Mouse (Mus musculus): Measurements from ENCODE around the gene Cdkal1. TPM values are rescaled to one million over a fixed set of nuclear protein-coding genes. Genes with fewer than 3 reads are reported as not detected.

The Cdkal1 gene
- total RNA-seq, 2 experiments from 2014 or later = 12.4 to 46.7 TPM

GRCm38 (mm10) chr13:29528344-29528743, 327.1 kb downstream of the Cdkal1 start:
- no peak for ATAC-seq (ENCODE audit: poor library complexity, severe bottlenecking)

DNA sequence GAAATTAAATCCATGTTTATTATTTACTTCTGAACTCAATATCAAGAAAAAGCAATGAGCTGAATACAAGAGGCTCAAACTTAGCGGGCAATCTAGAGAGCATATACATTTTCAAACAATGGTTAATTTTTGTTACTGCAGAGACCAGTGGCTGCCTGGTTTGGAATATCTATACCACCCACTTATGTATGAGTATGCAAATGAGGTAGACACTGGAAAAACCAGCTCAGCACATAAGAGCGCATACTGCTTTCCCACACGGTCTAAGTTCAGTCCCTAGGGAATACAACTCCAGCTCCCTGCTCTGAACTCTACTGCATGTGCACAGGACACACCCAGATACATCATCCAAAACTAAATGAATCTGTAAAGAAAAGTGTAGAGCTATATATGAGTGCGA, 334.2 kb downstream of the Cdkal1 start:
- ATAC-seq (ENCODE audit: poor library complexity, severe bottlenecking) = no peak

DNA sequence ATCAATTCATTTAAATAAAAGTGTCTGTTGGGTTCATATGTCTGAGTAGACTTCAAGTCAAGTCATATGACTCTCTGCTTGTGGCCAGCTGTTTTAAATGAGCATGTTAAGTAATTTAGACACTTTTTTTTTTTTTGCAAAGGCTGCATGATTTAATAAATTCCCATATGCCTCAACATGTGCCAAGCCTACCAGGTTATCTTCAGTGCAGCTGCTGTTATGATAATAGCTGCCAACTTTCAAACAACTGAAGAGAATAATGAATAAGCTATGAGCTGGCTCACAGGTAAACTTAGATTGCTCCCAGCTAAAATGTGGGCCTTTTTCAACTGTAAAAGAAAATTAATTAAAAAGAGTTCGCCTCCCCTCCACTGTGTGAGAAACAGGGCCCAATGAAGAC, 341.4 kb downstream of the Cdkal1 start:
- no peak for ATAC-seq (ENCODE audit: poor library complexity, severe bottlenecking)

DNA sequence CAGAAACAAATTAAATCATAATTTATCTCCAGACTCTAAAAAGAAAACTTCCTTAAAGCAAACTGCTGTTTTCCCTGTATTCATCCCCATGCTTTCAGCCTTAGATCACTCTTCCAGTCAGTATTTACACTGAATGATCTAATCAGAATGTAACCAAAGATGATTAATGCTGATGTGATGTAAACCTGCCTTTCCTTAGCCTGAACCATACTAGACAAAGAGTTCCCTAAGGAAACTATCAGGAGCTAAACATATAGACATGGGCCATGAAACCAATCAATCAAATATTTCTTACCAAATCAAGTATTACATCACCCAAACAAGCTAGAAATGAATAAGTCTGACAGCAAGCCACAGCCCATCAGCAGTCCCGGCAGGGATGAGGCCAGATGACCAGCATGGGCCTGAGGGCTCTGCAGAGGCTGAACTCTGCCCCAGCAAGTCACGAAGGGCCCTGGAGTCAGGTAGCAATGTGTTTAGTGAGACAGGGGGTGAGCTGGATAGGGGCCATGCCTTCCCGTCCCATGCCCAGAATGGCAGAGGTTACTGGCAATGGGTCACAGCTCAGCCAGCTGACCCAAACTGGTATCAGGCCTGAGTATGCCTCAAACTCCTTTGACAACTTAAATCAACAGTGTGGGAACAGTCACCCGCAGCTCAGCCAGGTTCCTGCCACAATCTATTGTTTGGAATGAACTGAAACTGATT, 350.5 kb downstream of the Cdkal1 start:
- ATAC-seq (ENCODE audit: poor library complexity, severe bottlenecking) = no peak

GRCm38 (mm10) chr13:29503147-29504044, 352.1 kb downstream of the Cdkal1 start:
- ATAC-seq (ENCODE audit: poor library complexity, severe bottlenecking) = no peak

- ATAC-seq (ENCODE audit: poor library complexity, severe bottlenecking) = no peak
Observed at GRCm38 (mm10) chr13:29502481-29503146, 352.9 kb downstream of the Cdkal1 start.

GRCm38 (mm10) chr13:29501173-29501572, 354.3 kb downstream of the Cdkal1 start:
- no peak for ATAC-seq (ENCODE audit: poor library complexity, severe bottlenecking)

DNA sequence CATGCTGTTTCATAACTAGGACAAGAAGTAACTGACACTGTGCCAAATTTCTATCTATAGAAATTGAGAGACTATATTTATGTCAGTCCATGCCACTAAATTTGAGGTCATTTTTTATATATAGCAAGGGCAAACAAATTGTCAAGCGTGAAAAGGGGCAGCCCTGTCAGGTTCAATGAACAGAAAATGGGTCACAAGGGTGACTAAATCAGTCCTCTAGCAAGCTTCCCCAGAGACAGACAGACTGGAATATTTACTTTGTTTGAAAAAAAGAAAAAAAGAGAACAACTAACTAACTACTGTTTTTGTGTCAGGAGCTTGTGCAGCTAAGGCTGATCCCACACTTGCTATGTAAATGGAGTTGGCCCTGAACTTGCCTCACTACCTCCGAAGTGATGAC, 355.7 kb downstream of the Cdkal1 start:
- no peak for ATAC-seq (ENCODE audit: poor library complexity, severe bottlenecking)

DNA sequence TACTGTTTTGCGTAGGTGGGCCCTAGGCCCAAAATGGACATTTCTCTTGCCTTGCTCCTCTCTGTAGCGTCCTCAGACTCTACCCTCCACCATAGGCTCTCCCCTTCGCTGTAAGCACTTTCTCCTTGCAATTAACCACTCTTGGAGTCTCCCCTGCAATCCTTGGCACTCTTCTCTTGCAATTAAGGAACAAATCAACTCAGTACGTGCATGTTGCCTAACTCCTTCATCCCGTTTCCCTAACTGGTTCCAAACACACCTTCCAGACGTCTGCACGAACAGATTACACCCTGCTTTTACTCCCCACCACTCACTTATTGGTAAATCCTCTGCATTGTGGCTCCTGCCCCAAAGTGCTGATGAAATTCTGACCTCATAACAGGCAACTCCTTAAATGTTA, 358.2 kb downstream of the Cdkal1 start:
- ATAC-seq (ENCODE audit: poor library complexity, severe bottlenecking) = no peak

- no peak for ATAC-seq (ENCODE audit: poor library complexity, severe bottlenecking)
Observed at GRCm38 (mm10) chr13:29490341-29490740, 365.1 kb downstream of the Cdkal1 start.

DNA sequence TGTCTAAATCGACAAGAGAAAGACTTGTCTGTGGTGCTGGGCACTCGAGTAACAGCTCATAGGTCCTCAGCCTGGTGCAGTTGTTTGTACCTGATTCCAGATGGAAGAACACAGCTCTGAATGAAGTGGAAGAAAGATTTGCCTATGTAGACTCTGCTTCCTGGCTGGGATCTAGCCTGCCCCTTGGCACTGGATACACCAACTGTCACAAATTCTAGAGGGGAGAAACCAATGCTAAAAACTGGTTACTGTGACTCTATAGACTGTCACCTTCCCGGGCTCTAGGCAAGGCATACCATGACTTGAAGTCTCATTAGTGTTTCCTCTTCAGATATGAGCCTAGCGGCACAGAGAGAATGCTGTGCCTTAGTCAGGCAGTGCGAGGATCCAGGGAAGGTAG, 366.0 kb downstream of the Cdkal1 start:
- no peak for ATAC-seq (ENCODE audit: poor library complexity, severe bottlenecking)

- no peak for ATAC-seq (ENCODE audit: poor library complexity, severe bottlenecking)
Observed at GRCm38 (mm10) chr13:29486709-29487108, 368.8 kb downstream of the Cdkal1 start.

DNA sequence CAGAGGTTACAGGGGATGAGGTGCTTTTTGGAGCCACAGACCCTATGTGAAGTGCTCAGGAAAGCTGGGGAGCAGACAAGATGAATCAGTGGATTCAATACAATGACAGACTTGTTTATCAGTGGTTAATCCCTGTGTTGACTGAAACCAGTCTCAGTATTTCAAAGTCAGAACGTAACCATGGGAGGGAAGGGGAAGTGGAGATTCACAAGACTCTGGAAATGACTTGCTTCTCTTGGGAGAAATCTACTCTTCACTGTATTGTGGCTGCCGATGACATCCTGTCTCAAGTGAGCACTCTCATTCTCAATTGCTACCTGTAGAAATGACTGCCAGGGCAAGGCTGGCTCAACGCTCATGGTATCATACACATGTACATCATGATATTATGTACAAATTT, 371.5 kb downstream of the Cdkal1 start:
- no peak for ATAC-seq (ENCODE audit: poor library complexity, severe bottlenecking)

- no peak for ATAC-seq (ENCODE audit: poor library complexity, severe bottlenecking)
Observed at GRCm38 (mm10) chr13:29482147-29482863, 373.2 kb downstream of the Cdkal1 start.

DNA sequence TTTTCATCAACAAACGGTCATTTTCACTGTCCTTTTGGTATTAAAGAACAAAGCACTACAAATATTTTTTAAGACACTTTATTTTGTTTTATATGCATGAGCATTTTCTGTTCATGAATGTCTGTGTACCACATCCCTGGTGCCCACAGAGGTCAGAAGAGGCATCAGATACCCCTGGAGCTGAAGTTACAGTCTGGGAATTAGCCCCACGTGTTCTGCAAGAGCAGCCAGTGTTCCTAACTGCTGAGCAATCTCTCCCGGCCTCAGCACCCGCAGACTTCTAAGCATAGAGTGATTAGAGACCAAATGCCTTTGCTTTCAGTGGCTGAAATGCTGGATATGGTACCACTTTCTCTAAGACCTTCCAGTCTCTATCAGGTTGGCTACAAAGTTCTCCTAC, 379.1 kb downstream of the Cdkal1 start:
- no peak for ATAC-seq (ENCODE audit: poor library complexity, severe bottlenecking)

DNA sequence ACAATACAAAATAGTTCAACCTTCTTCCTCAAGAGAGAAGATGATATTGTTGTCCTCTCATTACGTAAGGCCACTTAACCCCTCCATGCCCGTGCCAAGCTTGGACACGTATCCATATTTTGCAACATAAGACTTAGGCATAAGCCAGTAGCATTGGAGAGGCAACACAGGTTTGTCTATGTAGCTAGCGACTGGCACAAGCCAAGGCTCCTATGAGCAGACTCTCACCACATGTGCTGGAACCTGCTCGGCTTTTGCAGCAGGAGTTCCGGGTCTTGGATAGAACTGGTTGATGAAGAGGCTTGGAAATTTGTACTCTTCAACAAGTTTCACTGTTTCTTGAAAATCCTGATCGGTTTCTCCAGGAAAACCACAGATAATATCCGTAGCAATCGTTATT, 381.2 kb downstream of the Cdkal1 start:
- ATAC-seq (ENCODE audit: poor library complexity, severe bottlenecking) = no peak

DNA sequence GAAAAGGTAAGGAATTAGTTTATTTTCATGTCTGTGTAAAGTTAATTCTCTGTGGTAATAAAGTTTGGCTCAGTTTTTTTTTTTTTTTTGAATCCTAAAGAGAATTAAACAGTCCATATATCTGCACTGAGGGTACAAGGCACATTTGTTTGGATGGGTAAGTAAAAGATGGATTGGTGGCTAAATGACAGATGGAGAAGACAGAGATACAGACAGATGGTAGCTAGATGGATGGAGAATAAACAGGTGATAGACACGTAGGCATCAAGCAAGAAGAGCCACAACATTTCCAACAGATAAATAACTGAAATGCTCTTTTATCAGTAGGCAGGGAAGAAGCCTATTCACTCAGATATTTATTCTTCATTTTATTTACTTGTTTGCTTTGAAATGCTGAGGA, 381.7 kb downstream of the Cdkal1 start:
- no peak for ATAC-seq (ENCODE audit: poor library complexity, severe bottlenecking)

GRCm38 (mm10) chr13:29462271-29462670, 393.2 kb downstream of the Cdkal1 start:
- no peak for ATAC-seq (ENCODE audit: poor library complexity, severe bottlenecking)

GRCm38 (mm10) chr13:29460741-29461140, 394.7 kb downstream of the Cdkal1 start:
- ATAC-seq (ENCODE audit: poor library complexity, severe bottlenecking) = no peak

DNA sequence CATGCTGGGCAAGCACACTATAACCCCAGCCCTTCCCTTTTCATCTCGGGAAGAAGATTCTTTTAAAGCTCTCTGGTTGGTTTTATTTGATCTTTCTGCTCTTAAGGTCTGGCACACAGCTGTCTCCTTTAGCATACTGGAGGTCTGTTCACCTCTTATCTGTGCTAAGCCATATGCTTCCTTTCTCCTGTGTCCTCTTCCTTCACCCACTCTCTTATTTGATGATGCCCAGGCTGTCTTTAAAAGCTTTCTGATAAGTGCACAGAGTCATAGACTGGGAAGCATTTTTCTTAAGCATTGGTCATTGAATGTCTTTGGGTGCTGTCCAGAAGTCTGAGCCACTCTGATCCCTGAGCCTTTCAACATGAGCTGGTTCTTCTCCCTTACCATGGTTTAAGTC, 397.1 kb downstream of the Cdkal1 start:
- no peak for ATAC-seq (ENCODE audit: poor library complexity, severe bottlenecking)

DNA sequence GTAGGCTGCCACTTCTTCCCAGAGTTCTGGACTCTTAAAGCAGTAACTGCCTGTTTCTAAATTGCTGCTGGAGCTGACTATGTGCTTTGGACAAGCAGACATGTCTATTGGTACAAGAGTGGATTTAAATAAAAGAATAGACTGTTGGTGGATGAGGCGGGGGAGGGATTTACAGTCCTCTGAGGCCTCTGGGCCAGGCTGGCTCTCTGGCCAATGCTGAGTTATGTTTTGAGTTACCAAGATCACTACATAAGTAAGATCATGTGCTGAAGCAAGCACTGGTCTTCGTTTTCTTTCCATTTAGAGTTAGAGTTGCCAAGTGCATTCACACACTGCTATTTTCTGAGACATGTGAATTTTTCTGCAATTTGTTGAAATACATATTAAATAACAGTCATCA, 418.4 kb downstream of the Cdkal1 start:
- ATAC-seq (ENCODE audit: poor library complexity, severe bottlenecking) = no peak
